Mouse (Mus musculus): ENCODE results near the gene Samd8.

The Samd8 gene

DNA sequence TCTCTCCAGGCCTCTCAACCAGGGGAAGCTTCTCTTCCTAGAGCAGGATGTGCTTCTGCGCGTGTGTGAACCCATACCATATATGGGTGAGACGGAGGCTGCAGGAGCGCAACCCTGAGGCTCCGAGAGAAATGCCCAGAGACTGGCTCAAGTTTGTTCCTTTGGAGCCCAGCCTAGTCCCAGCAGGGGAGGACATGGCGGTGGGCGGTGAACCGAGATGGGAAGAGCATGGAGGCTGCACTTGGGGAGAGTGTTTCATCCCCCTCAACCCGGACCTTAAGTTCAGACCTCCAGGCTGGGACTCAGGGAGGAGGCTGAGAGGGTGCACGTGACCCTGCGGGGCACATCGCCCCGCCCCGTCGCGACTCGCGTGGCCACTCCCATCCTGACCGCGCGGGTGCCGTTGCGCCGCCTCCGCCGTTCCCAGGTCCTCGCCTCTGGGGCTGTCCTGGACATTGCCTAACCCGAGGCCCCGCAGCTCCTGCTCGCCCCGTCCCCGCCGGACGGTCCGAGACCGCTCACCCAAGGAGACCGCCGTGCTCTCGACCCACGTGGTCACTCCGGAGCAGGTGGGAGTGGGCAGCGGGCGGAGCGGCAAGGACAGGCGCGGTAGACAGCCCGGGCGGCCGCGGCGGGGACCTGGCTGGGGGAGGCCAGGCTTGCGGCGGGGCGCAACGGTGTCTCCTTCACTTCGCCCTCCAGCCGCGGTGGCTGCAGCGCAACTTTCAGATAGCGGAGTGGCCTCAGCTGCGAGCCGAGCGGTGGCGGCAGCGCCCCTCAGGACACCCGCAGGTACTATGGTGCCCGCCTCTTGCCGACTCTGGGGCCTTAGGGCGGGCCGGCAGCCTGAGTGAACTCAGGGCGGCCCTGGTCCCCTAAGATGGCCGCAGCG, 80.8 kb downstream of the Samd8 start:
- peak; percentile 98 for DNase-seq (ENCODE audit: low spot score)

DNA sequence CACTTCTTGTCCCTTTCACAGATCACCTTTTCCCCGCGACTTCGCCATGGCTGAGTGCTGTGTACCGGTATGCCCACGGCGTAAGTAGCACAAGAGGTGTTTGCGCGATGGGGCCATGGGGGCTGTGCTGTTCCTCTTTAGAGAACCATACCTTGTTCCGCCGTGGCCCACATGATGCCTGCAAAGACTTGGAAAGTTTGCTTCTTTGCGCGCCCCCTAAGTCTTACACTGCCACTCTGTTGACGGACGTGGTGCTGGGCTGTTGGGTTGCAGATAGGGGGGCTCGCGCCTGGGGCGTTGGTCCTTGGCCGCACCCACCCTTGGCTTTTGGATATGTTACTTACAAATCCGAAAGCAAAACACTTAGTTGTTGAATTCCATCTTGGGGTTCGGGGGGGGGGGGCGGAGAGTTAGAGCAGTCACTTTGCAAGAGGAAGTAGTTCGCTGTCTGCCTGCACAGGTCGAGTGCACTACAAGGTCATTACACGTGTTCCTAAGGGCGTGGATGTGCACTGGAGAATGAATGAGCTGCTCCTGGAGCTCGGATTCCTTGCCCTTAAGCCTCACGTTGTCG, 81.6 kb downstream of the Samd8 start:
- DNase-seq (ENCODE audit: low spot score) = peak; percentile 35

DNA sequence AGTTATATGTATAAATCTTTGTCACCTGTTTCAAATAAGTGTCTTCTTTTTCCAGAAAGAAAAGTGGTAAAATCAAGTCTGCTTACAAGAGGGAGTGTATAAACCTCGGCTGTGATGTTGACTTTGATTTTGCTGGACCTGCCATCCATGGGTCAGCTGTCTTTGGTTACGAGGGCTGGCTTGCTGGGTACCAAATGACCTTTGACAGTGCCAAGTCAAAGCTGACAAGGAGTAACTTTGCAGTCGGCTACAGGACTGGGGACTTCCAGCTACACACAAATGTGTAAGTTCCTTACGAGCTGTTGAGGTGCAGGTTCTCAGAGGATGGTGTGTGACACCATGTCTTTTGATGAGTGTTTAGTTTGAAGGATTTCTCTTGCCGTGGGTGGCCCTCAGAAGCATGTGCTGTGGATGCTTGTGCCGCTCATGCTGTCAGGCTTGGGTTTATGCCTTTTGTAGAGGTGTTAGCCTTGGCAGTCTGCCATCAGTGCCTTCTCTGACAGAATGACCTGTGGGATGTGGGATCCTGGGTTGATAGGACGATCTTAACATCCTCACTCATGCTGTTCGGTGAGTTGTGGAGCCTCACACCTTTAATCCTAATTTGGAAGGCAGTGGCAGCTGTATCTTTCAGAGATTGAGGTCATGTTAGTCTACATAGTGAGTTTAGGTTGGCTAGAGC, 88.1 kb downstream of the Samd8 start:
- DNase-seq (ENCODE audit: low spot score) = no peak

DNA sequence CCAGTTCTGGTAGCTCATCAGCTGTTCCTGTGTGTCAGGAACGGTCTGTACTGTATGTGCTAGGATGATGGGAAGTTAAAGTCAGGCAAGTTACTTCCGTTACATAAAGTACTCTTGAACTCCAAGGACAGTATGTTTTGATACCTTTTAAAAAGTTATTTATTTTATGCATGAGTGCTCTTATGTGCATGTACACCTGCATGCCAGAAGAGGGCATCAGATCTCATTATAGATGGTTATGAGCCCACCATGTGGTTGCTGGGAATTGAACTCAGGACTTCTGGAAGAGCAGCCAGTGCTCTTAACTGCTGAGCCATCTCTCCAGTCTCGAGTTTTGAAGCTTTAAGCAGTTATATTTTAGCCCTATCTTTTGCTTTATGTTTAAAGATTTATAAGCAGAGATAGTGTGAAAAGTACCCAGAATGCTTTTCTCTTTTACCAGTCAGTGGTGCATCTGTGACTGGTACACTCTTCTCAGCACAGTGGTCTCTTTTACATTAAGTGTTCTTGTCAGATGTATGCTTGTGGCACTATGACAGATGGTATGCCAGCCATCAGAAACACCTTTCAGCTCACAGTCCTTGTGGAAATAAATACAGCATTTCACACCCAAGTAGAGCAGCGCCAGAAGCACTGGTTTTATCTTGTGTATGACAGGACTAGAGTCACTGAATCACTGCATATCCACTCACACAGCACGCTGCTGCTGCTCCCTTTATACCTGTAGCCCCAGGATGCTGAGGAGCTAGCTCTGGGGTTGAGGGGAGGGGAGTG, 91.7 kb downstream of the Samd8 start:
- DNase-seq (ENCODE audit: low spot score) = no peak

DNA sequence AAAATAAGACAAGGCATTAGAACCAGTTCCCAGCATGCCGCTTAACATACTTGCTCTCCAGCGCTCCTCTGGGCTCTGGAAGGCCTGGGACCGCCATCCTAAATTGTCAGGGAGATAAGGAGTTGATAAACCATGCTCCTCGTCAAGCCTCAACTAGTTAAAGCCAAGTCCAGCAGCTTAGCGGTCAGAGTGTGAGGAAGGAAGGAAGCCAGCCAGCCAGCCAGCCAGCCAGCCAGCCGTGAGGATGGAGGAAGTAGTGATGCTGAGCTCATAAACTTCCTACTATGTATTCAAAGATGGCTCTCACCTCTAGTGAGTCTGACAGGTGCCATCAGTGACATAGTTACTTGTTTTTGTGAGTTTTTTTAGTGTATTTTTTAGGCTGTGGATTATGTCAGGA, 92.9 kb downstream of the Samd8 start:
- DNase-seq (ENCODE audit: low spot score) = no peak

DNA sequence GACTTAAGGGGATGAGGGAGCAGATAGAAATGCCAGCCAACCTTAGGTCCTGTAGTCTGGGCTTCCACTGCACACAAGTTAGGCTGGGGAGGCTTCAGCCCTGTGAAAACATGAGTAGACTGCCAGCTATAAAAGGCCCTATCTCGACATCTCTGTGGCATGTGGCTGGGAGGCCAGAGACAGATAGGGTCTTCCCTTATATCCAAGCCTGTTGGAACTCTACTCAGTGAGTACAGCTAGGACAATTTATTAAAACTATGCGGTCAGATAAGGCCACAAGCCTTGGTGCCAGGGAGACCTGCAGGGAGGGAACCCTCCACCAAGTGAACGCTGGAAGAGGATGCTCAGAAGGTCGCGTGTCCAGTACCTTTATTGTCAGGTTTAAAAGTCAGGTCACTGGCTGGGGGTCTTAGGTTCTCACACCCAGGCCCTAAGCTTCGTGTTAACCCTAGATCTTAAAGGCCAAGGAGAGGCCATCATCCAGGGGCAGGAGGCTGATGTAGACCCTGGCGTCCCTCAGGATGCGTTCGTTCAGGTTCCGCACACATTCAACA, 96.6 kb downstream of the Samd8 start:
- no peak for DNase-seq (ENCODE audit: low spot score)

DNA sequence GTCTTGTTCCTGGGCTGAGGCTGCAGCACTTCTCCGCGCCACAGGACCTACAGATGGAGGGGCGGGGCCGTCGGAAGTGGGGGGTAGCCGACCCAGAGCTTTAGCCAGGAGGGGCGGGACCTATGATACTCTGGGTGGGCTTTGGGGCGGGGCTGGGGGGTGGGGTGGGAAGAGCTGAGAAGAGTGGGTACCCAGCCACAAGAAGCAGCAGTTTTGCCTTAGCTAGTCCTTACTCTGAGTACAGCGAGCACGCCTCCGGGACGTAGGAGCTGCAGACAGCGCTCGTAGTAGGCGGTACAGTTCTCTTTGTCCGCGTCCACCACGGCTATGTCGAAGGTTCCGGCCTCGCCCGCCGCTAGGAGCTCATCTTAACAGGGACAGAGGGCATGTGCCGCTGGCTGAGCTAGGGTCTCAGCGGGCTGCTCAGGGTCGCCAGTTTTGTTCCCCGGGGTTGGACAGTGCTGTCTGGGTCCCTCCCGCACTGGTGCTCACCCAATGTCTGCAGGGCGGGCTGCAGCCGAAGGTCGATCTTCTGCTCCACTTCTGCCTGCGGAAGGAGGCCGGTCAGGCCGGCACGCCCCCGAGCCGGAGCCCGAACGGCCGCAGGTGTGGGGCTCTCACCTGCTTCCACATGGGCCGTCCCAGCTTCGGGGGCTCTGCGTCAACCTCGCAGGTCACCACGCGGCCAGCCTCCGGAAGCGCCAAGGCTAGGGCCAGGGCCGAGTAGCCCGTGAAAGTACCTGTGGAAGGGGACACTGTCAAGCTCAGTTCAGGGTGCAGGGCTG, 97.2 kb downstream of the Samd8 start:
- DNase-seq (ENCODE audit: low spot score) = peak; percentile 53
